Mouse (Mus musculus) neural tube, embryonic 15.5 days (tissue): ENCODE measurements around the gene Psmd4. TPM values are rescaled to one million over a fixed set of nuclear protein-coding genes. Genes with fewer than 3 reads are reported as not detected.
A peak's percentile ranks its signal among the peaks of the same experiment; 100 is the strongest.

Source experiments
- ATAC-seq: fragments of 200-750 bp; cut with Nextera tagmentation; 2 replicates; pipeline ENCODE4 v1.8.0; 2017; ENCODE audit warnings: mild to moderate bottlenecking, moderate TSS enrichment, moderate library complexity; ENCODE audit not compliant: low FRiP score
- H3K27ac ChIP-seq: fragments of 300-500 bp; sonication (generic); replicated peaks from 2 replicates; pipeline ENCODE4 v1.5.1; 2015; ENCODE audit warnings: mild to moderate bottlenecking, inconsistent platforms
- H3K27me3 ChIP-seq: fragments of 300-500 bp; sonication (generic); replicated peaks from 2 replicates; pipeline ENCODE4 v1.6.1; 2015; ENCODE audit warnings: inconsistent platforms
- H3K36me3 ChIP-seq: fragments of 300-500 bp; sonication (generic); 2 replicates; pipeline ENCODE4 v1.6.1; 2015; ENCODE audit warnings: inconsistent platforms
- H3K4me1 ChIP-seq: fragments of 300-500 bp; sonication (generic); 2 replicates; pipeline ENCODE4 v1.6.1; 2015; ENCODE audit warnings: inconsistent platforms
- H3K4me2 ChIP-seq: fragments of 300-500 bp; sonication (generic); 2 replicates; pipeline ENCODE4 v1.6.1; 2015; ENCODE audit warnings: inconsistent platforms, mild to moderate bottlenecking, moderate library complexity
- H3K4me3 ChIP-seq: fragments of 300-500 bp; sonication (generic); replicated peaks from 2 replicates; pipeline ENCODE4 v1.5.1; 2015; ENCODE audit warnings: mild to moderate bottlenecking, inconsistent platforms
- H3K9ac ChIP-seq: fragments of 300-500 bp; sonication (generic); replicated peaks from 2 replicates; pipeline ENCODE4 v1.6.1; 2015; ENCODE audit warnings: mild to moderate bottlenecking, inconsistent platforms
- H3K9me3 ChIP-seq: fragments of 300-500 bp; sonication (generic); replicated peaks from 2 replicates; pipeline ENCODE4 v1.6.1; 2016; ENCODE audit warnings: inconsistent platforms
- WGBS: fragments of 180-500 bp; shearing (Covaris S2); methylation state at CpG from one replicate; pipeline ENCODE4 v1.1.7; 2015; ENCODE audit warnings: mixed read lengths; 5-methylcytosine and 5-hydroxymethylcytosine counted together
- polyA plus RNA-seq: library from polyadenylated mRNA; unstranded; fragments of >200 nt; fragmentation: Nextera tagmentation; extraction: Ambion mirVana; gene quantifications from 2 replicates; pipeline ENCODE4 v1.2.1, GENCODE M21; 2015

Psmd4 gene
- polyA plus RNA-seq, result 264 and 266 TPM in 2 replicates

DNA sequence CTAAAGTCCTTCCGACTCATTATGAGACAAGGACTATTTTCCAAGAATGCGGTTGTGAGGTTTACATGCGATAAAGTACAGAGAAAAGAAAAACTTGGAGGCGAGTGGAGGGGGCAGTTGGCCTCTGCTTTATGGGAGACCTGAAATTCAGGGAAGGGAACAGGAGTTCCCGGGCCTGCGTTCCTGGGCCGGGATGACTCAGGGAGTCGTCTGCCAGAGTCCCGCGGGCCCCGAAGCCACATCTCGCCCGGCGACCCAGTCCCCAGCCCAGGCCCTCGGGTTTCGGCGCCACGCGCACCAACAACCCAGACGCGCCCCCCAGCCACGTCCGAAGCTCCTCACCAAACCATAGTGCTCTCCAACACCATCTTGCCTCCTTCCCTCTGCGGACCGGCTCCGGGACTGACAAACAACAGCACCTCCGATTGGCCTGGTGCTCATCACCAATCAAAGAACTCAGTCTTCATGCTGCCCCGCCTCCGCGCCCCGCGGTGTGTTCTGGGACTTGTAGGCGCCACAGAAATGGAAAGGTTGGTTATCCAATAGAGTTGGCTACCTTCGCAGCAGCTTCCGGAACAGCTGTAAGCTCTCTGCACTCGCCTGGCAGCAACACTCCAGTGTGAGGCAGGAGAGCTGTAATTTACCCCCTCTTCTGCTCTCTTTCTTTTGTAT lies at the start of gene Psmd4:
Gene Psmd4, minus strand, starts transcription at position 449 of the 672 bp plus-strand sequence.
- Histone ChIP-seq H3K4me1 (peaks cover 21% of the 10 kb centered on the region), H3K9ac (peak within 1 kb of the TSS; percentile 86), H3K27ac (peak within 1 kb of the TSS; percentile 78), H3K9me3 (no peaks in the 10 kb centered on the region), H3K4me2 (peak within 1 kb of the TSS; percentile 59), H3K36me3 (peaks cover 8% of the 10 kb centered on the region), H3K27me3 (no peaks in the 10 kb centered on the region), H3K4me3 (peak within 1 kb of the TSS; percentile 93)
- WGBS, result under 1% methylated on average over 35 of the region's 36 CpGs
- ATAC-seq, result peak; percentile 99

DNA sequence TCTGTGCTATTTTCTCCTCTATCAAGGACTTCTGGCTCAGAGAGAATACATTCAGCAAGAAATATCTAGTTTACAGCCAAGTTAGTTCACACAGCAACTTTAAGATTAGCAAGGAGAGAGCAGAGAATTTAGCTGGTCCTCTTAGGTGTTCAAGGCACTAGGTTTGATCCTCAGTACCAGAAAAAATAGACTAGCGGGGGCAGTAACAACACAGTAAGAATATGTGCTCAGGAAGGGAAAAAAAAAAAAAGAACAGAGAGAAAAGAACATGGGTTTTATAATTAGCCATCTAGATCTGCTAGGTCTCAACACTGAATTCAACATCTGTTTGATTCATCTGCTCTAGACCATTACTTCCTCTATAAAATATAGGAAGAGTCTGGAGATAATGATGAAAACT lies 45.7 kb upstream of the Psmd4 start:
- no peak overlapping the region for H3K9ac ChIP-seq
- H3K27me3 ChIP-seq, result no peaks in the 10 kb centered on the region
- H3K4me1 ChIP-seq, result no peaks in the 10 kb centered on the region
- H3K4me3 ChIP-seq, result no peak overlapping the region
- WGBS, result 100% methylated on average over 1 of the region's 1 CpGs
- H3K36me3 ChIP-seq, result peaks cover 4% of the 10 kb centered on the region; the same call in 1 of the 2 replicates
- H3K27ac ChIP-seq, result no peak overlapping the region
- no peak overlapping the region for H3K4me2 ChIP-seq
- H3K9me3 ChIP-seq, result no peaks in the 10 kb centered on the region
- ATAC-seq, result no peak

DNA sequence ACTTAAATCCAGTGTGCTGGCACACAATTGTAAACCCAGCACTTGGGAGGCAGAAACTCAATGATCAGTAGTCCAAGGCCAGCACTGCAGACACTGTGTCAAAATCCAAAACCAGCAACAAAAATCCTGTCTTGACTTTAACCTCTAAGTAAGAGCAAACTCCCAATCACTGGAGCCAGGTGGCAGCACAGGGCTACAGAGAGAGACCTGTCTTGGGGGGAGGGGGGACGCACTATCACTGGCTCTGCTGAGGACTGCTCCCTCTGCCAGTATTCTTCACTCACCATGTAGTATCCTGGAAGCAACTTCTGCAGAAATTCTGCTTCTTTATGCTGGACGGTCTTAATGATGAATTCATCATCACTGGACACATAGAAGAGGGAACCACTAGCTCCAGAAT lies 29.2 kb upstream of the Psmd4 start:
- Histone ChIP-seq H3K27me3 (no peaks in the 10 kb centered on the region), H3K27ac (no peak overlapping the region), H3K9ac (no peak overlapping the region), H3K4me2 (no peak overlapping the region), H3K36me3 (peaks cover 77% of the 10 kb centered on the region), H3K9me3 (no peaks in the 10 kb centered on the region), H3K4me3 (no peak overlapping the region), H3K4me1 (no peaks in the 10 kb centered on the region)
- no peak for ATAC-seq
- 100% methylated on average over 2 of the region's 2 CpGs for WGBS

DNA sequence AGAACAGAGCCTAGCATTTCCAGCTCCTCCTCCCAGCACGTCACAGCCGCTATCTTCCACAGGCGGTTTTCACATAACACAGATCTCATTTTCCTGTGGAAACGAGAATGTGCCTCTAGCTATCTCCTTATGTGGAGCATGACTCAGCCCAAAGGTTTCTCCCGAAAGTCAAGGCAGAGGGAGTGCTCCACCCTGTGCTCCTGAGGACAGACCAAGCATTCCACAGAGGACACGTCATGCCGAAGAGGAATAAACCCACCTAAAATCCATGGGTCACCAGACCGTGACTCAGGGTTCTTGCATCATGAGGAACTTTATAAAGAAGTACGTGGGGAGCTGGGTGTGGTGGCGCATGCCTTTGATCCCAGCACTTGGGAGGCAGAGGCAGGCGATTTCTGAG lies 24.2 kb upstream of the Psmd4 start:
- no peak for ATAC-seq
- Histone ChIP-seq H3K9ac (no peak overlapping the region), H3K27me3 (no peaks in the 10 kb centered on the region), H3K4me2 (no peak overlapping the region), H3K4me1 (no peaks in the 10 kb centered on the region), H3K36me3 (peaks cover 88% of the 10 kb centered on the region), H3K9me3 (no peaks in the 10 kb centered on the region), H3K27ac (no peak overlapping the region), H3K4me3 (no peak overlapping the region)
- 92% methylated on average over 11 of the region's 11 CpGs for WGBS

DNA sequence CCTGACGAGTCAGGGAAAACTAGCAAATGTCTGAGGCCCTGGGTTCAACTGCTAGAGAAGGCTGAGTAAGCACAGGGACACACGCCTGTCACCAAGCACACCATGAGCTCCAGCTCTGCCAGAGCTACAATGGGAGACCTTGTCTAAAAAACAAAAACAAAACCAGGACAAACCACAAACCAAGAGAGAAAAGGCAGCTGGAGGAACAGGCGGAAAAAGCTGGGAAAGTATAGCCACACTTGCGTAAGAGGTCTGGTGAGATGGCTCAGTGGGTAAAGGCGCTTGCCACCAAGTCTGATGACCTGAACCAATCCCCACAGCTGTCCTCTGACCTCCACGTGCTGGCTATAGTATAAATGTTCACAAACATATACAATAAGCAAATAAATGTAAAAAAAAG lies 23.7 kb upstream of the Psmd4 start:
- no peak overlapping the region for H3K4me3 ChIP-seq
- H3K27ac ChIP-seq, result no peak overlapping the region
- H3K4me2 ChIP-seq, result no peak overlapping the region
- H3K4me1 ChIP-seq, result no peaks in the 10 kb centered on the region
- no peak overlapping the region for H3K9ac ChIP-seq
- H3K9me3 ChIP-seq, result no peaks in the 10 kb centered on the region
- ATAC-seq, result no peak
- 90% methylated on average over 6 of the region's 6 CpGs for WGBS
- peaks cover 88% of the 10 kb centered on the region for H3K36me3 ChIP-seq
- no peaks in the 10 kb centered on the region for H3K27me3 ChIP-seq

DNA sequence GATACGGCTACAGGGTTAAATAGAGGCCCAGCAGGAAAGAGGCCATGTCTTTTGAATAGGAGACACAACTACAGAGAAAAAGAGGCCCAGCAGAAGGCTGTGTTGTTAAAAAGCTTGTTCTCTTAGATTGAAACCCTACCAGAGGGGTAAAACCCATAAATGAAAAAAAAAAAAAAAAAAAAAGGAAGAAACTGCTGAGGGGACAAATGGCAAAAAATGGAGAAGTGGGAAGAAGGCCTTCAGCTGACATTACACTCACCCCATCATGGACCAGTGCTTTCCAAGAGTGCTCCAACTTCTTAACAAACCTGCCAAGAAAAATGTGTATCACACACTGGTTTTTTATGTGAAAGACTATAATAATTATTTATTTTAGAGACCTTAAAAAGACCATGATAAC lies 23.1 kb upstream of the Psmd4 start:
- no peaks in the 10 kb centered on the region for H3K27me3 ChIP-seq
- WGBS, result 77% methylated on average over 1 of the region's 1 CpGs

DNA sequence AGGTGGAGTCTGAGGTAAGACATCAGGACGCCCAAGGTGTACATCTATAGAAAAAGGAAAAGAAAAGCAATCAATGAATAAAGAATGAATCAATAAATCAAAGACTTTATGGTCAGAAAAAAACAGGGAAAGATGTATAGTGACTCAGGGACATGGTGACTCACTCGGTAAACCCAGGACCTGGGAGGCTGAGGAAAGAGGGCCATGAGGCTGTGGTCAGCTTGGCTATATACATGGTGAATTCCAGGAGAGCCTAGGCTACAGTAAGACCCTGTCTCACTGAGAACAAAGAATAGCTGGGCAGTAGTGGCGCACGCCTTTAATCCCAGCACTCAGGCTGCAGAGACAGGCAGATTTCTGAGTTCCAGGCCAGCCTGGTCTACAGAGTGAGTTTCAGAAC lies 21.3 kb upstream of the Psmd4 start:
- Histone ChIP-seq H3K4me2 (no peak overlapping the region), H3K9me3 (no peaks in the 10 kb centered on the region), H3K27me3 (no peaks in the 10 kb centered on the region), H3K27ac (no peak overlapping the region), H3K4me3 (no peak overlapping the region), H3K9ac (no peak overlapping the region), H3K4me1 (no peaks in the 10 kb centered on the region), H3K36me3 (peaks cover 92% of the 10 kb centered on the region)
- no peak for ATAC-seq
- WGBS, result 93% methylated on average over 4 of the region's 4 CpGs

More for the DNA sequence above, 23.1 kb upstream of the Psmd4 start:
- no peak overlapping the region for H3K9ac ChIP-seq
- H3K4me3 ChIP-seq, result no peak overlapping the region
- no peak overlapping the region for H3K4me2 ChIP-seq
- no peaks in the 10 kb centered on the region for H3K9me3 ChIP-seq
- peaks cover 88% of the 10 kb centered on the region for H3K36me3 ChIP-seq
- H3K27ac ChIP-seq, result no peak overlapping the region
- H3K4me1 ChIP-seq, result no peaks in the 10 kb centered on the region
- no peak for ATAC-seq

DNA sequence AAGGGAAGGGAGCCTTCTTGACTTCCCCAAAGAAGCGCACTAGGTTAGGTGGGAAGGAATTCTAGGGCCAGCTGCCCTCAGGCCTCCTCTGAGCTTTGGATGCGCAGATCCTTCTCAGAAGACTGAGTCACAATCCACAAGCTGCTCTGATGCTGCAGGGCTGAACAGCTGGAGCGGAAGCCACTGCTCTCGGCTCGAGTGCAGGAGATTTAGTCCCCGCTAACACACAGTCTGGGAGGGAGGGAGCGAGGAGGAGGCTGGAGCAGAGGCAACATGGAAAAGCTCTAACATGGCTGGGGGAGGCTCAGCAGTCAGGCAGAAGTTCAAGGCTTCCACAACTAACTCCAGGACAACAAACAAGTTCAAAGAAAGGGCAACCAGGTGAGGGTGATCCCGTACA lies 15.7 kb upstream of the Psmd4 start:
- no peak for ATAC-seq
- WGBS, result 90% methylated on average over 8 of the region's 8 CpGs
- H3K4me2 ChIP-seq, result no peak overlapping the region
- no peaks in the 10 kb centered on the region for H3K9me3 ChIP-seq
- H3K4me3 ChIP-seq, result no peak overlapping the region
- H3K4me1 ChIP-seq, result 0 out of 2 replicates have a peak, but pooled peaks cover 4% of the 10 kb centered on the region
- H3K27ac ChIP-seq, result no peak overlapping the region
- H3K27me3 ChIP-seq, result no peaks in the 10 kb centered on the region
- H3K9ac ChIP-seq, result no peak overlapping the region
- peaks cover 55% of the 10 kb centered on the region for H3K36me3 ChIP-seq

DNA sequence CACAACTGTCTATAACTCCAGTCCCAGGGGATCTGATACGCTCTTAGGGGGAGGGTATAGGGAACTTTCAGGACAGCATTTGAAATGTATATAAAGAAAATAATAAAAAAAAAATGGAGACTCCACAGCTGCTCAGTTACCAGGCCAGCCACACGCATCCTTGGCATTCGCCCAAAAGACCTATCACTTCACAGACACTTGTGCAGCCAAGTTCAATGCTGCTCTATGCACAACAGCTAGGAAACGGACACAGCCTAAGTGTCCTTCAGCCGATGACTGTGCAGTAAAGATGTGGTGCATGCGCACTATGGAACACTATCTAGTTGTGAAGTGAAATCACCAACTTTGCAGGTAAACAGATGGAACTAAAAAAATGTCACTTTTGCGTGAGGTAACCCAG lies 13.9 kb upstream of the Psmd4 start:
- ATAC-seq, result no peak
- Histone ChIP-seq H3K36me3 (peaks cover 40% of the 10 kb centered on the region), H3K27me3 (no peaks in the 10 kb centered on the region), H3K27ac (no peak overlapping the region), H3K9me3 (no peaks in the 10 kb centered on the region), H3K4me2 (no peak overlapping the region), H3K9ac (no peak overlapping the region), H3K4me1 (0 out of 2 replicates have a peak, but pooled peaks cover 4% of the 10 kb centered on the region), H3K4me3 (no peak overlapping the region)
- WGBS, result 89% methylated on average over 7 of the region's 7 CpGs

DNA sequence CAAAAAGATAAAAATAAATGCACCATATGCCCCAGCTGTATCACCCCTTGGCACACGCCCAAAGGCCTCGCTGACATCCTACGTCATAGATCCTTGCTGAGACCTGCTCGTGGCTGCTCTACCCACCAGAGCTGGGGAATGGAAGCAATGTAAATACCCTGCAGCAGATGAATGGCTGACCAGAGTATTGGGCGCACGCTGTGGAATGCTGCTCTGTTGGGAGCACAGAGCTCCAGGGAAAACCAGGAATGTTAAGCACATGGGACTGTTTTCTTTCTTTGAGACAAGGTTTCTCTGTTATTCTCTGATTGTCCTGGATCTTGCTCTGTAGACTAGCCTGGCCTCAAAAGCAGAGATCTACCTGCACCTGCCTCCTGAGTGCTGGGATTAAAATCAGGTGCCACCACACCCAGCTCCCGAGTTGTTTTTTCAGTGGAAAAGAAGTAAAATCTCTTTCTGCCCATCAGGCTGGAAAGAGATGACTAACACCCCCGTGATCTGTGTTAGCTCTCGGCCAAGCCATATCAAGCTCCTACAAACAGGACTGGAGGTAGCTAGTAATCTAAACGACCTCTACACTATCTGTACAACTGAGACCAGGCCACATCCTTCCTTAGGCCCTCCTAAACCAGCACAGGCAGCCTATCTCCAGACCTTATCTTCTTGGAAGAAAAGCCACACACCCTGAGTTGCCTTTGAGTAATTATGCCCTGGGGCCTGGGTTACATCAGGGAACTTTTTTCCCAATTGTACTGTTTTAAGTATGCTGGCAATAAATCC lies 12.3 kb upstream of the Psmd4 start:
- WGBS, result 56% methylated on average over 10 of the region's 10 CpGs
- H3K36me3 ChIP-seq, result peaks cover 24% of the 10 kb centered on the region
- no peak overlapping the region for H3K9ac ChIP-seq
- ATAC-seq, result no peak
- H3K9me3 ChIP-seq, result no peaks in the 10 kb centered on the region
- H3K4me1 ChIP-seq, result 0 out of 2 replicates have a peak, but pooled peaks cover 4% of the 10 kb centered on the region
- H3K4me3 ChIP-seq, result no peak overlapping the region
- no peaks in the 10 kb centered on the region for H3K27me3 ChIP-seq
- H3K27ac ChIP-seq, result no peak overlapping the region; the same call in 1 of the 2 replicates
- H3K4me2 ChIP-seq, result no peak overlapping the region

DNA sequence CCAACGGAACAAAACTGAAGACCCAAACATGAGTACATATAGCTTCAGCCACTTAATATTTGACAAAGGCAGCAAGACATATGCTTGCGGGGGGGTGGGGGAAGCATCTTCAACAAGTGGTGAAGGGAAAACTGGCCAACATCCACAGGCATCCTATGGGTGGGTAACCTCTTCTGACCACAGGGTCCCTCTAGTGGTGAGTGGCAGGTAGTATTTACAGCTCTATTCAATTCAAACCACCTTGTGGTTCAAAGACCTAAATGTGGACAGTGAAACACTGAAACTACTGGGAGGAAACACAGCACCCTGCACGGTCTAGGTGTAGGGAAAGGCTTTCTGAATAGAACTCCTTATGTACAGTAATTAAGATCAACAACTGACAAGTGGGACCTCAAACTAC lies 11.3 kb upstream of the Psmd4 start:
- Histone ChIP-seq H3K9ac (no peak overlapping the region), H3K36me3 (peaks cover 14% of the 10 kb centered on the region), H3K27ac (no peak overlapping the region), H3K4me2 (no peak overlapping the region), H3K4me1 (0 out of 2 replicates have a peak, but pooled peaks cover 4% of the 10 kb centered on the region), H3K9me3 (no peaks in the 10 kb centered on the region), H3K4me3 (no peak overlapping the region), H3K27me3 (no peaks in the 10 kb centered on the region)
- WGBS, result 42% methylated on average over 3 of the region's 3 CpGs
- no peak for ATAC-seq

DNA sequence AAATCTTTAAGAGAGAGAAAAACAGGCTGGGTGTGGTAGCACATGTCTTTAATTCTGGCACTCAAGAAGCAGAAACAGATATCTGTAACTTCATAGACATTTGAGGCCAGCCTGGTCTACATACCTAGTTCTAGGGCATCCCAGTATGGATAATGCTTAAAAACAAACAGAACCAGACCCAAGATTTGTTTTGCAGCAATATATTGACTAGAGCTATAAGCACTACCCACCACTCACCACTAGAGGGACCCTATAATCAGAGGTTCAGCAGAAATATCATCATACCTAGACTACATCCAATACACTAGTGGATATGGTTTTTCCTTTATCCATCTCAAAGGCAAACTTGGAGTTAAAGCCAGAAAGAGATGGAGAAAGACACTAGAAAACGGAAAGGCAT lies 10.5 kb upstream of the Psmd4 start:
- no peak overlapping the region for H3K9ac ChIP-seq
- no peaks in the 10 kb centered on the region for H3K27me3 ChIP-seq
- ATAC-seq, result no peak
- no peaks in the 10 kb centered on the region for H3K9me3 ChIP-seq
- H3K4me3 ChIP-seq, result no peak overlapping the region
- no peak overlapping the region for H3K4me2 ChIP-seq
- H3K27ac ChIP-seq, result no peak overlapping the region
- H3K36me3 ChIP-seq, result peaks cover 9% of the 10 kb centered on the region
- 48% methylated on average over 1 of the region's 1 CpGs for WGBS
- H3K4me1 ChIP-seq, result 0 out of 2 replicates have a peak, but pooled peaks cover 4% of the 10 kb centered on the region
